Mouse (Mus musculus): ENCODE measurements at regions not wholly inside any gene's neighbourhood (a gene's known extent, or its start where the extent isn't known, plus 50 kb on each side); places are given as distances from the start of the nearest gene placed in this dataset.

DNA sequence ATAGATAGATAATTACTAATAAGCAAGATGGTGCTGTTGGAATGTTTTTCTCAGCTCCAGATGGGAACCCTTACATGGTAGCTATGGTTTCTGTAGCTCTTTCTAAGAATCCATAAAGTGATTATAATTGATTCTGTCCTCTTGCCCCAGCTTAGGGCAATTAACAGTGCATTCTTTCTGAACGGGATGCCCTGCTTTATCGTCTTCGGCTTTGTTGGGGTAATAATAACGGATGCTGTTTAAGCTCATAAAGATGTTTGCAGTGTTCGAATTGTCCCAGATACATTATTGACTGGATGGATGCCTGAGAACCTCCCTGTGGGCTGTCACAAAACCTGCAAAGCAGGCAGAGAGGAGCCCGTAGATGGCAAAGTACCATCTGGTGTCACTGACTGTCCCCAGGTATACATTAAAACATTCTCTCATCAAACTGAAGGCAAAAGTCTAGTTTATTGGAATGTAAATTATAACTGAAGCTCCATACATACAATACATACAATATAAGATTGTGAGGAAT lies 637.8 kb upstream of the Tenm3 start:
- no peak for TF ChIP-seq POLR2A (IDR thresholded peaks at IDR 0.05; ENCODE audit: low read depth, low read length)
- no peak for TF ChIP-seq CTCF (conservative IDR thresholded peaks at IDR 0.05; ENCODE audit: insufficient read depth, insufficient read length, low read depth, low read length)
- no peak overlapping the region for H3K4me3 ChIP-seq (ENCODE audit: insufficient read depth, low read depth, low read length)
- no peaks in the 10 kb centered on the region; the same call in 1 of the 2 replicates for H3K27me3 ChIP-seq (replicated peaks; ENCODE audit: control insufficient read depth, insufficient read depth, low read length)
- no peak overlapping the region for H3K27ac ChIP-seq (ENCODE audit: insufficient read depth, low read depth, low read length)
- H3K36me3 ChIP-seq (ENCODE audit: control insufficient read depth, insufficient read depth, low read length) = no peaks in the 10 kb centered on the region
- WGBS = 84% methylated on average over 6 of the region's 6 CpGs
- no peak for DNase-seq
- no peaks in the 10 kb centered on the region for H3K4me1 ChIP-seq (ENCODE audit: control insufficient read depth, insufficient read depth, low read length)

DNA sequence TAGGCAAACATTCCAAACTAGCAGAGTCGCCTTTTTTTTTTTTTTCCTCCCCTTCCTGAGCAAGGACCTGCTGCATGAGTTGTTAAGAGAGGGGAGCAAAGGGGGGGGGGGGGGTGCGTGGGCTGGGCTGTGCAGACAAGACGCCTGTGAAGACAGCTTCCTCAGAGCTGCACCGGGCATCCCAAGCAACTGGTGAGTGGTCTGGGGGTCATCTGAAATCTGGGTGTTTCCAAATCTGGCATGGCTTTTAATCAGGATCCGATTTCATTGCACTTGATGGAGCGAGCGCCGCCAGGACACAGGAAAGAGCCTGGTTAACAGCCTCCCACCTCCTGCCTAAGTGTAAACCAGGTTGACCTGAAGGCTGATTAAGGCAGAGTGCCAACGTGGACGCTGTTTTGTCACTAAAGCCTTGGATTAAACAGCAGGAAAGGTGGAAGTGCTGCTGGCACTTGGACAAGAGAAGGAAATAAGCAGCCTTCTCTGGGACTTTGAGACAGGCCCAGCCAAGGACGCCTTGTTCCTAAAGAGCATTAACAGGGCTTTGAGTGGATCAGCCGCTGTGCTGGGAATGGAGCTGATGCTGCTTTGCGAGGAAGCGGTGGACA lies 622.3 kb upstream of the Tenm3 start:
- Histone ChIP-seq H3K4me1 (ENCODE audit: control insufficient read depth, insufficient read depth, low read length) (no peaks in the 10 kb centered on the region), H3K36me3 (ENCODE audit: control insufficient read depth, insufficient read depth, low read length) (no peaks in the 10 kb centered on the region), H3K4me3 (ENCODE audit: insufficient read depth, low read depth, low read length) (no peak overlapping the region), H3K27me3 (replicated peaks; ENCODE audit: control insufficient read depth, insufficient read depth, low read length) (no peaks in the 10 kb centered on the region), H3K27ac (ENCODE audit: insufficient read depth, low read depth, low read length) (no peak overlapping the region)
- WGBS = 20% methylated on average over 14 of the region's 14 CpGs
- no peak for TF ChIP-seq CTCF (conservative IDR thresholded peaks at IDR 0.05; ENCODE audit: insufficient read depth, insufficient read length, low read depth, low read length)
- no peak for TF ChIP-seq POLR2A (IDR thresholded peaks at IDR 0.05; ENCODE audit: low read depth, low read length)
- DNase-seq = no peak

DNA sequence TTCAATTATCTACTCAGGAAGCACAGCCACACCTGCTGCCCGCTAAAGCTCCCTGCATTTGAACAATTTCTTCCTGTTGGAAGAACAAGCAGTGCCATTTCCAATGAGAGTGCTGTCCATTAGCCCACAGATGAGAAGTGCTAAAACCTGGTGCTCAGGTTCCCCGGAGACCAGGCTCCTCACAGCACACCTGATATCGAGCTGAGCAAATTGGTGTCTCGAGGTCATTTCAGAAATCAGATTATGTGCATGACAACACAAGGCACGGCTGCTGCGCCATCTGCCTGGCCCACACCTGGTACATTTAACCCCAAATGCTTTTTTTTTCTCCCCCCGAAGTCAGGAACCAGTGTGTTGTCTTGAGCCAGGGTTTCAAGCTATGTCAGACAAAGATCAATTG lies 621.3 kb upstream of the Tenm3 start:
- TF ChIP-seq POLR2A (IDR thresholded peaks at IDR 0.05; ENCODE audit: low read depth, low read length) (no peak), CTCF (conservative IDR thresholded peaks at IDR 0.05; ENCODE audit: insufficient read depth, insufficient read length, low read depth, low read length) (no peak)
- Histone ChIP-seq H3K4me1 (ENCODE audit: control insufficient read depth, insufficient read depth, low read length) (no peaks in the 10 kb centered on the region), H3K27me3 (replicated peaks; ENCODE audit: control insufficient read depth, insufficient read depth, low read length) (no peaks in the 10 kb centered on the region), H3K36me3 (ENCODE audit: control insufficient read depth, insufficient read depth, low read length) (no peaks in the 10 kb centered on the region), H3K27ac (ENCODE audit: insufficient read depth, low read depth, low read length) (no peak overlapping the region), H3K4me3 (ENCODE audit: insufficient read depth, low read depth, low read length) (no peak overlapping the region)
- 51% methylated on average over 7 of the region's 7 CpGs for WGBS
- no peak for DNase-seq

DNA sequence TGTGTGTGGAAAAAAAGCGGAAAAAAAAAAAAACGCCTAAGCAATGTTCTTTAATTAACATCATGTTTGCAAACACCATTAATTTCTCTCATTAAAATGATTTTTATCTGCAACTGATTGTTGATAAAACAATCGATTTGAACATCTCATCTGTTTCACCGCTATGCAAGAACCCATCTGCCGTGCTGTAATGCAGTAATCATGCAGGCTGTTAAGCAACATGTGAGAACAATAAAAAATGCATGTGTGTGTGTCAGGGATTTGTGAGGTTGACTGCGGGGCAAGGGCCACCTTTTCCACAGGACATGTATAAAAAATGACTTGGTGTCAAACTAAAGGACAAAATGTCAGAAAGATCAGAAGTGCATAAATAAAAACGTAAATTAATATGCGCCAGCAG lies 618.9 kb upstream of the Tenm3 start:
- no peak for DNase-seq
- Histone ChIP-seq H3K36me3 (ENCODE audit: control insufficient read depth, insufficient read depth, low read length) (no peaks in the 10 kb centered on the region), H3K27ac (ENCODE audit: insufficient read depth, low read depth, low read length) (no peak overlapping the region), H3K4me3 (ENCODE audit: insufficient read depth, low read depth, low read length) (no peak overlapping the region), H3K4me1 (ENCODE audit: control insufficient read depth, insufficient read depth, low read length) (no peaks in the 10 kb centered on the region), H3K27me3 (replicated peaks; ENCODE audit: control insufficient read depth, insufficient read depth, low read length) (no peaks in the 10 kb centered on the region)
- TF ChIP-seq POLR2A (IDR thresholded peaks at IDR 0.05; ENCODE audit: low read depth, low read length) = no peak
- WGBS = 79% methylated on average over 8 of the region's 8 CpGs

DNA sequence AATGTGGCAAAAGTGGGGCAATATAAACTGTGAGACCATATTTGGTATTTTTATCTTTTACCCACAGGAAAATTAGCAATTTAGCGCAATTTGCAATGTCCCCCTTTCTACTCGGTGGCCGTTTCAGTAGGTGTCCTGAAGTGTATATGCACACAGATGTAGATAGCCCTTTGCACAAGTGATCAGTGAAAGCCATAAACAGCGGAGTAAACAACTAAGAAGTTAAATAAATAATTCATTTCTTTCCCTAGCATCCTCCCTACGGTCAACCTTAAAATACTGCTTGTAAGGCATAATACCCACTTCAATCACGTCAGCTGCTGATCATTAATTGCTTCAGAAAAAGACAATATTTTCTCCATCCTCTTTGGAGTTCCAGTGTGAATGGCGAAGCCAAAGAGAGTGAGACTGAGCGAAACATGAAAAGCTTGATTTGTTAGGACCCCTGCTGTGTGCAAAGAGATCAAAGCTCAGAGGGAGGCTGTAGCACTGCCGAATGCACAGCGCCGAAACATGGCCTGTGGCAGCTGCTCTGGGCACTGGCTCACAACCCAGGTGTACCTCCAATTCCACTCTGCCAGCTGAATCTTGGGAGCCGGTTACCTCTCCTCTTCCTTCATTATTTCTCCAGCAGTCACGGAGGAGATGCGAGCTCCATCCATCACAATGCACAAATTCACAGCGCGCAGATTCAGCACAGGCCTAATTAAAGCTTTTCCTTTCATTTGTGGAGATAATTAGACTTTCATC lies 618.1 kb upstream of the Tenm3 start:
- no peak for TF ChIP-seq POLR2A (IDR thresholded peaks at IDR 0.05; ENCODE audit: low read depth, low read length)
- no peak overlapping the region for H3K27ac ChIP-seq (ENCODE audit: insufficient read depth, low read depth, low read length)
- WGBS = 60% methylated on average over 16 of the region's 16 CpGs
- no peak overlapping the region for H3K4me3 ChIP-seq (ENCODE audit: insufficient read depth, low read depth, low read length)
- no peaks in the 10 kb centered on the region for H3K27me3 ChIP-seq (replicated peaks; ENCODE audit: control insufficient read depth, insufficient read depth, low read length)
- no peak for DNase-seq
- H3K4me1 ChIP-seq (ENCODE audit: control insufficient read depth, insufficient read depth, low read length) = no peaks in the 10 kb centered on the region
- H3K36me3 ChIP-seq (ENCODE audit: control insufficient read depth, insufficient read depth, low read length) = no peaks in the 10 kb centered on the region

DNA sequence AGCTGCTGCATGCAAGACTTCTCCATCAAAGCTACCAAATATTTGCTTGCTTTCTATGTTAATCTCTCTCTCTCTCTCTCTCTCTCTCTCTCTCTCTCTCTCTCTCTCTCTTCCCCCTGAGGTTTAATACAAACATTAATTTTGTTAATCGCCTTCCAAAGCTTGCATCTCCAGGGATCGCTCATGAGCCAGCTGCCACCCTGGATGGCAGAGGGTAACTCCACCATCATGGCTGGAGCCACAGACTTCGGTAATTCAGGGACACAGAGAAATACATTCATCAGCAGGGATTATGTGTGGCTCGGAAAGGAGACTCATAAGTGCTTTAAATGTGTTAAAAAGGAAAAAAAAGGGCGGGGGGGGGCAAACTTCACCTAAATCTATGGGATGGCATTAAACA lies 601.7 kb upstream of the Tenm3 start:
- H3K4me3 ChIP-seq (ENCODE audit: insufficient read depth, low read depth, low read length) = no peak overlapping the region
- TF ChIP-seq POLR2A (IDR thresholded peaks at IDR 0.05; ENCODE audit: low read depth, low read length) = no peak
- no peaks in the 10 kb centered on the region for H3K4me1 ChIP-seq (ENCODE audit: control insufficient read depth, insufficient read depth, low read length)
- DNase-seq = no peak
- H3K27ac ChIP-seq (ENCODE audit: insufficient read depth, low read depth, low read length) = no peak overlapping the region
- H3K27me3 ChIP-seq (replicated peaks; ENCODE audit: control insufficient read depth, insufficient read depth, low read length) = no peaks in the 10 kb centered on the region
- WGBS = 38% methylated on average over 5 of the region's 5 CpGs
- no peaks in the 10 kb centered on the region for H3K36me3 ChIP-seq (ENCODE audit: control insufficient read depth, insufficient read depth, low read length)

DNA sequence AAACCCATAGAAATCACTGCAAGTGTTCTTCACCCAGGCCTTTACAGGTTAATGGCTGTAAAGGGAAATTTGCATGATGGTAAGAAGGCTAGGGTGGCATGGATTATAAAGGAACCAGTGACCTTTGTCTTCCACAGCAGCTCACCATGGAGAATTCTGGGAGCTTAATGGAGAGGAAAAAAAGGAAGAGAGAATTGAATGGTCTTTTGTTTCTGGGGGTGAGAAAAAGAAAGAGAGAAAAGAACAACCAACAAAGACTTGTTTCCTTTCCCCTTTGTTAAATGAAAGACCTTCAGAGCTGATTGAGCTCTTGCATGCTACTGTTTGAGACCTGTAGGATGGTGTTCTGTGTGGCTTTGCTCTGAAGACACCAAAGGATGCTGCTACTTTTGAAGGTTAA lies 597.5 kb upstream of the Tenm3 start:
- Histone ChIP-seq H3K36me3 (ENCODE audit: control insufficient read depth, insufficient read depth, low read length) (no peaks in the 10 kb centered on the region), H3K4me1 (ENCODE audit: control insufficient read depth, insufficient read depth, low read length) (no peaks in the 10 kb centered on the region), H3K4me3 (ENCODE audit: insufficient read depth, low read depth, low read length) (no peak overlapping the region), H3K27me3 (replicated peaks; ENCODE audit: control insufficient read depth, insufficient read depth, low read length) (no peaks in the 10 kb centered on the region; the same call in 1 of the 2 replicates), H3K27ac (ENCODE audit: insufficient read depth, low read depth, low read length) (no peak overlapping the region)
- TF ChIP-seq POLR2A (IDR thresholded peaks at IDR 0.05; ENCODE audit: low read depth, low read length) (no peak), CTCF (conservative IDR thresholded peaks at IDR 0.05; ENCODE audit: insufficient read depth, insufficient read length, low read depth, low read length) (no peak)
- DNase-seq = no peak

All from kidney, adult 2 months (tissue).